Mouse (Mus musculus) heart, embryonic 14.5 days (tissue): ENCODE measurements around the gene Rcor1. TPM values are rescaled to one million over a fixed set of nuclear protein-coding genes. Genes with fewer than 3 reads are reported as not detected.
"Not testable (repeated sequence)": the region's sequence is repeated elsewhere in the genome, so short reads cannot be mapped to it uniquely, and the experiment has no call there.

ENCODE experiments used
- ATAC-seq: fragments of 200-750 bp; cut with Nextera tagmentation; 2 replicates; pipeline ENCODE4 v1.8.0; 2017; ENCODE audit warnings: low read depth, moderate TSS enrichment; ENCODE audit not compliant: insufficient number of reproducible peaks, insufficient read depth, low FRiP score
- H3K27ac ChIP-seq, 2 experiments: fragments of 200-500 bp in 1 of 2; fragments of 300-500 bp in 1 of 2; sonication (generic) in 1 of 2; replicated peaks in 1 of 2; 2 replicates each; pipeline ENCODE4 v1.5.1; 2012 to 2014; ENCODE audit warnings: low read depth in 2 of 2, low read length in 2 of 2, control low read depth in 1 of 2, mild to moderate bottlenecking in 1 of 2, mixed read lengths in 1 of 2; ENCODE audit not compliant: control insufficient read depth in 1 of 2, insufficient read depth in 1 of 2
- H3K27me3 ChIP-seq: fragments of 300-500 bp; sonication (generic); 2 replicates; pipeline ENCODE4 v1.6.1; 2014; ENCODE audit warnings: mild to moderate bottlenecking, low read length, control low read depth; ENCODE audit not compliant: control insufficient read depth, insufficient read depth
- H3K36me3 ChIP-seq: fragments of 300-500 bp; sonication (generic); 2 replicates; pipeline ENCODE4 v1.6.1; 2014; ENCODE audit warnings: mild to moderate bottlenecking, control low read depth, low read length, mixed read lengths; ENCODE audit not compliant: control insufficient read depth, insufficient read depth
- H3K4me1 ChIP-seq, 2 experiments: fragments of 200-500 bp in 1 of 2; fragments of 300-500 bp in 1 of 2; sonication (generic) in 1 of 2; 2 replicates each; pipeline ENCODE4 v1.6.1; 2012 to 2014; ENCODE audit warnings: low read length in 2 of 2, control low read depth in 1 of 2, mixed read lengths in 1 of 2; ENCODE audit not compliant: control insufficient read depth in 2 of 2, insufficient read depth in 2 of 2
- H3K4me2 ChIP-seq: fragments of 300-500 bp; sonication (generic); 2 replicates; pipeline ENCODE4 v1.6.1; 2014; ENCODE audit warnings: mild to moderate bottlenecking, low read length
- H3K4me3 ChIP-seq, 2 experiments: fragments of 200-500 bp in 1 of 2; fragments of 300-500 bp in 1 of 2; sonication (generic) in 1 of 2; 2 replicates each; pipeline ENCODE4 v1.5.1; 2012 to 2014; ENCODE audit warnings: low read length in 2 of 2, mild to moderate bottlenecking in 2 of 2, control low read depth in 1 of 2, low read depth in 1 of 2, moderate library complexity in 1 of 2; ENCODE audit not compliant: control insufficient read depth in 1 of 2, insufficient read depth in 1 of 2
- H3K9ac ChIP-seq: fragments of 300-500 bp; sonication (generic); 2 replicates; pipeline ENCODE4 v1.6.1; 2014; ENCODE audit warnings: mild to moderate bottlenecking, low read length
- H3K9me3 ChIP-seq: fragments of 300-500 bp; sonication (generic); 2 replicates; pipeline ENCODE4 v1.6.1; 2016; ENCODE audit warnings: low read length, control low read depth; ENCODE audit not compliant: control insufficient read depth
- WGBS: fragments of 180-500 bp; shearing (Covaris S2); extraction: QIAGEN DNeasy Blood & Tissue Kit; methylation state at CpG from one replicate; pipeline ENCODE4 v1.1.7; 2014; 5-methylcytosine and 5-hydroxymethylcytosine counted together
- polyA plus RNA-seq: library from polyadenylated mRNA; unstranded; fragments of >200 nt; fragmentation: Nextera tagmentation; extraction: Ambion mirVana; gene quantifications from 2 replicates; pipeline ENCODE4 v1.2.1, GENCODE M21; 2014

Gene Rcor1
- polyA plus RNA-seq, 1 experiment from 2014 or later: 12.6 TPM

DNA sequence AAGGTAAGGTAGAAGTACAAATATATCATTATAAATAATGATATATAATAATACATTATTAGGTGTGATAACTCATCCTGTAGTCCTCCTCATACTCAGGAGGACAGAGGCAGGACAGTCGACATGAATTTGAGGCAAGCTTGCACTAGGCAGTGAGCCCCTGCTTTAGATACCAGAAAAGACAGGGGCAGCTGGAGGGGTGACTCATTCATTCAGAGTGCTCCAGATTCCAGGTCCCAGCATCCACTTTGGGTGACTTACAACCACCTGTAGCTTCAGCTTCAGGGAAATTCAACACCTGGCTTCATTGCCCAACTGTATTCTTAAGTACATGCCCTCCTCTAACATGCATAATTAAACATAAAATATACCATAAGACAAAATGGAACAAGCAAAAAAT lies 7.7 kb downstream of the Rcor1 start:
- WGBS: 54% methylated on average over 1 of the region's 1 CpGs
- Histone ChIP-seq H3K4me3 (no peak overlapping the region), H3K27ac (no peak overlapping the region)

DNA sequence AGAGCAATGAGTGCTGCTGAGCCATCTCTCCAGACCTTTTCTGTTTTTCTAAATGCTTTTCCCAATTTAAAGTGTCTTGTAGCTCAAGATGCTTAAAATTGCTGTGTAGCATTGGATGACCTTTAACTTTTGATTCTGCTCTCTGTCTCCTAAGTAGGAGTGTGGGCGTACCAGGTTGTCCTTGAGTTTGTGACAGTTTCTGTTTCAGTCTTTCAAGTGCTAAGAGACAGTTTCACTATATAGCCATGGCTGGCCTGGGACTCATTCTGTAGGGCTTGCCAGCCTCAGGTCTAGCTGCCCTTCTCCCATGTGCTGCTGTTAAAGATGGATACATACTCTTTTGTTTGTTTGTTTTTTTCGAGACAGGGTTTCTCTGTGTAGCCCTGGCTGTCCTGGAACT lies 9.1 kb downstream of the Rcor1 start:
- no peak overlapping the region for H3K9ac ChIP-seq
- H3K9me3 ChIP-seq: no peaks in the 10 kb centered on the region
- no peaks in the 10 kb centered on the region for H3K27me3 ChIP-seq
- no peak overlapping the region for H3K4me3 ChIP-seq
- no peak overlapping the region for H3K27ac ChIP-seq
- H3K4me2 ChIP-seq: no peak overlapping the region
- H3K4me1 ChIP-seq: peaks cover 0 to 9% of the 10 kb centered on the region in 2 experiments; a peak in 2 of 4 replicates
- peaks cover 27% of the 10 kb centered on the region for H3K36me3 ChIP-seq
- ATAC-seq: no peak
- 80% methylated on average over 2 of the region's 2 CpGs for WGBS

More for the DNA sequence above, 7.7 kb downstream of the Rcor1 start:
- Histone ChIP-seq H3K9ac (no peak overlapping the region), H3K36me3 (peaks cover 32% of the 10 kb centered on the region), H3K9me3 (no peaks in the 10 kb centered on the region), H3K4me2 (no peak overlapping the region), H3K27me3 (no peaks in the 10 kb centered on the region), H3K4me1 (peaks cover 0 to 9% of the 10 kb centered on the region in 2 experiments; a peak in 2 of 4 replicates)
- ATAC-seq: no peak

DNA sequence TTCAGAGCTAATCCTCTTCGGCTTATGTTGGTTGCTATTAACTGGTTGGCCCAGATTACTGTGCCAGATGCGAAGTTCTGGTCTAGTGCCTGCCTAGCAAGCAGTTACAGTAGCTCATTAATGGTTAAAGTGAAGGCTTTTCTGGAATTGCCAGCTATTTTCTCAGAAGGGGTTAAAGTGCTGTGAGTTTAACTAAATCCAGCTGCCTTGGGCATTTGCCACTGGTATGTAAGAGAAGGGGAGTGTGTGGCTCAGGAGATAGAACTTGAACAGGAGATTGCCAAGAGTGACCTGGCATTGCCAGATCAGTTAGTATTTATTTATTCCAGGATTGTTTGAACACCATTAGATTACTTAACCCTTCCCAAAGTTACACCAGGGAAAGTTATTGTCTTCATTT lies 11.1 kb downstream of the Rcor1 start:
- no peak overlapping the region for H3K4me2 ChIP-seq

DNA sequence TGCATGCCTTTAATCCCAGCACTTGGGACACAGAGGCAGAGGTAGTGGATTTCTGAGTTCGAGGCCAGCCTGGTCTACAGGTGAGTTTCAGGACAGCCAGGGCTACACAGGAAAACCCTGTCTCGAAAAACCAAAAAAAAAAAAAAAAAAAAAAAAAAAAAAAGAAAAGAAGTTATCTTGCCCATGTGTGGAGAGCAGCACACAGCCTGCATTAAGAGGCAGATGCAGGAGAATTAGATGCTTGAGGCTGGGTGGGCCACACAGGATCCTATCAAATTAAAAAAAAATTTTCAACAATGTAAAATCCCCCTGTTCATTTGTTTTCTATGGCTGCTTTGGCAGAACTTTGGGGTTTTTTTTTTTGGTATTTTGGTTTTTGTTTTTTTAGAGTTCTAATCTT lies 24.2 kb downstream of the Rcor1 start:
- Histone ChIP-seq H3K9me3 (no peaks in the 10 kb centered on the region), H3K4me3 (no peak overlapping the region), H3K27me3 (no peaks in the 10 kb centered on the region), H3K27ac (no peak overlapping the region), H3K4me1 (peaks cover 3% of the 10 kb centered on the region in 2 experiments; a peak in 3 of 4 replicates), H3K4me2 (no peak overlapping the region), H3K9ac (no peak overlapping the region), H3K36me3 (peaks cover 14% of the 10 kb centered on the region; the same call in 1 of the 2 replicates)
- WGBS: 80% methylated on average over 2 of the region's 2 CpGs
- ATAC-seq: no peak

More for the DNA sequence above, 11.1 kb downstream of the Rcor1 start:
- Histone ChIP-seq H3K27ac (no peak overlapping the region), H3K9me3 (no peaks in the 10 kb centered on the region), H3K36me3 (peaks cover 21% of the 10 kb centered on the region), H3K4me3 (no peak overlapping the region), H3K9ac (no peak overlapping the region), H3K4me1 (peaks cover 0 to 9% of the 10 kb centered on the region in 2 experiments; a peak in 2 of 4 replicates), H3K27me3 (no peaks in the 10 kb centered on the region)
- ATAC-seq: no peak
- WGBS: 97% methylated on average over 2 of the region's 2 CpGs

DNA sequence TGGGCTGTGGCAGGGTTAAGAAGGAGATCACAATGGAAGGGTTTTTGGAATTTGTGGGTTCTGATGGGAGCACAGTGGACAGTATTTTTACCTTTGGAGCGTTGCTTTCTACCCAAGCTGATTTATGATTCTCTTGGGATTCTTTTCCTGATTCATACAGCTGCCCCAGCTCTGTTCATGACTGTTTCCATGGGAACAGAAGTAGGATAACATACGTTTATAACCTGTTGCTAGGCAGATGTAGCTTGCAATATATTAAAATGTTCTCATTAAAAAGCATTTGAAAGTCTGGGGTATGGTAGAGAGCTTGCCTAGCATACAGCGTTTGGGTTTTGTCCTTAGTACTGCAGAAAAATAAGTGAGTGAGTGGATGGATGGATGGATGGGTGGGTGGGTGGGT lies 25.1 kb downstream of the Rcor1 start:
- 86% methylated on average over 3 of the region's 3 CpGs for WGBS
- no peak for ATAC-seq
- H3K4me2 ChIP-seq: no peak overlapping the region
- H3K36me3 ChIP-seq: peaks cover 7% of the 10 kb centered on the region; the same call in 1 of the 2 replicates
- H3K9me3 ChIP-seq: no peaks in the 10 kb centered on the region
- peaks cover 1% of the 10 kb centered on the region in 2 experiments; a peak in 3 of 4 replicates for H3K4me1 ChIP-seq
- H3K4me3 ChIP-seq: no peak overlapping the region
- H3K9ac ChIP-seq: no peak overlapping the region
- H3K27ac ChIP-seq: no peak overlapping the region
- no peaks in the 10 kb centered on the region for H3K27me3 ChIP-seq

DNA sequence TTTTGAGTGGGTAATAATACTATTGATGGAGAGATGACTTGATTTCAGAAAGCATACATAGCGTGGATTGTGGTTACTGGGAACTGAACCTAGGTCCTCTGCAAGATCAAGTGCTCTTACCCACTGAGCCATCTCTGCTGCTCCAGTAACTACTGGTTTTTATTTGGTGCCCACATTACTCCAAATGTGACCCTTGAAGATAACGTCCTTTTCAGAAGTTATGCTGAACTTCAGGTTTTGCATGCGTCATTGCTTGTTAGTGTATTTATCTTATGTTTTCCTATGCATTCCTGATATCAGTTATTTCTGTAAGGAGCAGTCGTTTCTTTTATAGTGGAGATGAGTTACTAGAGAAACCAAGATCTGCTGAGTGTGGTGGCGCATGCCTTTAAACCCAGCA lies 26.2 kb downstream of the Rcor1 start:
- H3K27ac ChIP-seq: no peak overlapping the region
- no peak overlapping the region for H3K9ac ChIP-seq
- 91% methylated on average over 5 of the region's 5 CpGs for WGBS

DNA sequence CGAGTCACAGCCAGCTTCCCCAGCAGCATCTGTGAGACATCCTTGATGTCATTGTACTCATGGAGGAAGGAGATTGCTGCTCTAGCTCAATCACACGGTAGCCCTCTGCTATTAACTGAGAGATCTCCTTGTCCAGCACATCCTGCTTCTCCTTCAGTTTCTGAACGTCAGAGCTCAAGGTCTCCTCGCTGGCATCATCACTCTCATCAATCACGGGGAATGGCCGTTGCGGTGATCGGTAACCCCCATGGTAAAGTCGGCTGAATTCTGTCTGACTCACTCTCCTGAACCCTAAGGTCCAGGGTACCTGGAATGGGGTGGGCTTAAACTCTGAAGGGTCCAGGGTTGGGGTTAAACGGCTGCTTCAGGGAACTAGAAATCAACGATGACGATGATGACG lies 28.7 kb downstream of the Rcor1 start:
- H3K36me3 ChIP-seq: peaks cover 20% of the 10 kb centered on the region; the same call in 1 of the 2 replicates
- no peaks in the 10 kb centered on the region for H3K27me3 ChIP-seq
- no peak overlapping the region for H3K4me2 ChIP-seq
- H3K9me3 ChIP-seq: no peaks in the 10 kb centered on the region
- WGBS: 85% methylated on average over 13 of the region's 13 CpGs
- no peak overlapping the region for H3K27ac ChIP-seq
- no peak for ATAC-seq
- H3K9ac ChIP-seq: no peak overlapping the region
- H3K4me3 ChIP-seq: no peak overlapping the region
- H3K4me1 ChIP-seq: peaks cover 2 to 13% of the 10 kb centered on the region in 2 experiments; a peak in 3 of 4 replicates

More for the DNA sequence above, 26.2 kb downstream of the Rcor1 start:
- no peak overlapping the region for H3K4me3 ChIP-seq
- peaks cover 10% of the 10 kb centered on the region; the same call in 1 of the 2 replicates for H3K36me3 ChIP-seq
- no peak for ATAC-seq
- no peaks in the 10 kb centered on the region for H3K9me3 ChIP-seq
- H3K4me2 ChIP-seq: no peak overlapping the region
- H3K27me3 ChIP-seq: no peaks in the 10 kb centered on the region
- no peaks in the 10 kb centered on the region for H3K4me1 ChIP-seq

DNA sequence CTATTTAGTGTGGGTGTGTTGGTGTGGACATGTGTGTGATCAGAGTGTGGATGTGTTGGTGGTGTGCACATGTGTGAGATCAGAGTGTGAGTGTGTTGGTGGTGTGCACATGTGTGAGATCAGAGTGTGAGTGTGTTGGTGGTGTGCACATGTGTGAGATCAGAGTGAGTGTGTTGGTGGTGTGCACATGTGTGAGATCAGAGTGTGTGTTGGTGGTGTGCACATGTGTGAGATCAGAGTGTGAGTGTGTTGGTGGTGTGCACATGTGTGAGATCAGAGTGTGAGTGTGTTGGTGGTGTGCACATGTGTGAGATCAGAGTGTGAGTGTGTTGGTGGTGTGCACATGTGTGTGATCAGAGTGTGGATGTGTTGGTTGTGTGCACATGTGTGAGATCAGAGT lies 30.1 kb downstream of the Rcor1 start:
- Histone ChIP-seq H3K36me3 (peaks cover 20% of the 10 kb centered on the region; the same call in 1 of the 2 replicates), H3K4me1 (peaks cover 2 to 13% of the 10 kb centered on the region in 2 experiments; a peak in 3 of 4 replicates)
- not testable (repeated sequence) for ATAC-seq, H3K9ac ChIP-seq, H3K4me2 ChIP-seq, H3K27ac ChIP-seq, H3K4me3 ChIP-seq, H3K9me3 ChIP-seq, H3K27me3 ChIP-seq
